Mouse (Mus musculus): Measurements from ENCODE around the gene Gnai3.

Gene Gnai3

DNA sequence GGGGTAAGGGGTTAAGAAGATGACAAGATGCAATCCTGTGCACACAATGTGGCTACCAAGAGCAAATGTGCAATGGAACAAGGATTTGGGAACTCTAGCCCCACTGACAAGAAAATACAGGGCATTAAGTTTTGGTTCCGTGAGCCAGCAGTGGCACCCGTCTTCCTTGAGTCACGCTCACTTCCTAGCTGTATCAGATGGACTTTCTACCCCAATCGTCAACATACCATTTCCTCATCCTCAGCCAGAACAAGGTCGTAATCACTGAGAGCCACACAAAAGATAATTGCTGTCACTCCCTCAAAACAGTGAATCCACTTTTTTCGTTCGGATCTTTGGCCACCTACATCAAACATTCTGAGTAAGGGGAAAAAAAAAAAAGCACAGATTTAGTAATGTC, 33.7 kb downstream of the Gnai3 start:
- in situ Hi-C loops (cut with MboI, MseI) = no loop called here

DNA sequence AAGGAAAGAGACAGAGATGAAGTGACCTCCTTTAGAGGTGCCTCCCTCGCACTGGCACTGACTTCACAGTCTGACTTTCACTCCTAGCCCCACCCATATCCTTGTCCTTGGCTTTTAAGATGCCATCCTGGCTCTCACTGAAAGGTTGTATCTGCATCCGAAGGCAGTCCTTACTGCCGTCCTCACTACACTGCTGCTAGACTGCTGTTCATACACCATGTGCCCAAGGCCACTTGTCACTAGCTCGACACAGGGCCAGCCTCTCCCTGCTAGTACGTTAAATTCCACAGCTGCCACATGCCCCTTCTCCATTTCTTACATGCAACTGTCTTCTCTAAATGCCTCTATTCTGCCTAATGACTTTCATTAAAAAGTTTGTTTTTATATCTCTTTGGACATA, 34.6 kb downstream of the Gnai3 start:
- in situ Hi-C loops (cut with MboI, MseI) = no loop called here

DNA sequence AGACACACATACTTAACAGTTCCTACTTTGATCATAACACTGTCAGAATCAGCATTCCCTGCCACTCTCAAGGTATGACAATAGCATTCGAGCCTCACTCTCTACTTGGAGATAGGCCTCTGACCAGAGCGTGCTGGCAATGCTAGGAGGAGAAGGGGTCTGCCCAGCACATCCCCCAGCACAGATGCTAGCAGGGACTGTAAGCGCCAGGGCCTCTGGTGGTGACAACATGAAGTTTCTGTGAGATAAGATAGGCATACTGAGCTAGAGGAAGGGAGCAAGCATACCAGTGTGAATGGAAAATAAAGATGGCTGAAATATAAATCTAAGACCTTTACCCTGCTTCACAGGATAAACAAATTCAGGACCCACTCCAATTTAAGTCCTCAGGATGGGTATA, 40.7 kb downstream of the Gnai3 start:
- in situ Hi-C loops (cut with MboI, MseI) = no loop called here

DNA sequence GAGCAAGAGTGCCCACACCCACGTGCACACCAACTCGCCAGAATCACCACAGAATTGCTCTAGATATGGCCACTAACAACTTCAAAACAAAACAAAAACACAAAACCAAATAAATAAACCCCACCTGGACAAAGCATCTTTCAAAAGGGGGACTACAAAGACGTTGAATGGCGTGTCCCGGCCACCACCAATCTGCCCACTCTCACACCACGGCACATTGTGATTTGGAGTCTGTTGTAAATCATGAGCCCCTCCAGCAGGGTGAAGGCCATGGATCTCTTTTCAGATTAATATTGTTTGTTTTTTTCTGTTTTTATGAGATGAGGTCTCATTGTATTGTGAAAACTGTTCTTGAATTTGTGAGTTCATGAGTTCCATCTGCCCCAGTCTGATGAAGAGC, 43.9 kb downstream of the Gnai3 start:
- in situ Hi-C loops (cut with MboI, MseI) = no loop called here

DNA sequence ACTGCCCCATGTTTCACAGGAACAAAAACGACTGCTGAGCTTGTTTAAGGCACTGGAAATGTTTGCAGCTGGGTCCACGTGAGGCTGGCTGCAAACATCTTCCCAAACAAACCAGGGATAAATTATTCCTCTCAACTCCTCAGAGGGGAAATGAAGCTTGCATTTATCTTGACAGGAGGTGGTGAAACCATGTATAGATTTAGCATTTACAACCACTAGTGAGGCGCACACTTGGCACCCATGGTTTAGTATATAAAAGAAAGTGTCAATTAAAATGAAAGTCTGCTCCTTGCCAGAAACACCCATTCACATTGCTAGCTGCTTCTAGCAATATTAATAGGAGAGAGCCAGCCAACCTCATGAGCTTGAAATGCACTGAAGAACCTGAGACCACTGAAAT, 44.4 kb downstream of the Gnai3 start:
- in situ Hi-C loops (cut with MboI, MseI) = no loop called here

DNA sequence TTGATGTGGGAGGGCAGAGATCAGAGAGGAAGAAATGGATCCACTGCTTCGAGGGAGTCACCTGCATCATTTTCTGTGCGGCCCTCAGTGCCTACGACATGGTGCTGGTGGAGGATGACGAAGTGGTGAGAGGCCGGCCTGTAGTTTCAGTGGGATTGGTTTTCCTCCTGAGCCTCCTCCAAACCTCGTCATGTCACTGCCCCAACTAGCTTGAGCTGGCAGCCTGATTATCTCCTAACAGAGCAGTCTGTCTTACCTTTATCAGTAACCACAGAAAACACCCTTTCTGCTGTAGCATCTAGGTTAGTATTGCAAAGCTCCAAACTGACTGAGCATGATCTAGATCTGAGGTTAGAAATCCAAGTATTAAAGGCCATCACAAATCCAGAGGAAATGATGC, 47.6 kb downstream of the Gnai3 start:
- in situ Hi-C loops (cut with MboI, MseI) = no loop called here

DNA sequence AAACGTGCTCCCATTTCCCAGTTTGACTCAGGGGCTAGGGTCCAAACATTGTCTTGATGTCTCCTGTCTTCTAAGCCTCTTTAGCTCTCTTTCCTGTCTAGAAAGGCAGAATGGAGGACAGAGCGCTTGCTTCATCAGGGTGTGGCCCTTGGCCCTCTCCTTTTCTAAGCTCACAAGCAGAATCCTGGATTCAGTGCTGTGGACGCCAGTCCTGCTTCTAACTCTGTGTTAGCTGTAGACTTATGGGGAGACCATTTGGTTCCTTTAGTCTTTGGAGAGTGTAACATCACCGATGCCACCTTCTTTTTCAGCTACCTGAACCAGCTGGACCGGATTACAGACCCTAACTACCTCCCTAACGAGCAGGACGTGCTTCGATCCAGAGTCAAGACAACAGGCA, 48.3 kb downstream of the Gnai3 start:
- in situ Hi-C loops (cut with MboI, MseI) = no loop called here

DNA sequence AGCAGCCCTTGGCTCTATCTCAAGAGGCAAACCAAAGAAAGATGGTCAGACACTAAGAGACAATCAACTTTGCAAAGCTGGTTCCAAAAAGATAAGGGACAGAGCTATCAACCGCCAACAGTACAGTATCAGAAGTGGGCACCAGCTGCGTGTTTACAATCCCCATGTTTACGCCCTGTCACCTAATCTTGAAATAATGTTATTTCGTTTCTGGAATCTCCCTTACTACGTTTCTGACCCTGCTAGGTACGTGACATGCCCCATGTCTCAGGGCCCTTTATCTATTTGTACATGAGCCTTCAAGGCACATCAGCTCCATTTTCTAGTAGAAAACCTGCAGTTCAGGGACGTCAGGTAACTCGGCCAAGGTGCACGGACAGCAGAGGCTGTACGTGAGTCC, 49.2 kb downstream of the Gnai3 start:
- in situ Hi-C loops (cut with MboI, MseI) = no loop called here

DNA sequence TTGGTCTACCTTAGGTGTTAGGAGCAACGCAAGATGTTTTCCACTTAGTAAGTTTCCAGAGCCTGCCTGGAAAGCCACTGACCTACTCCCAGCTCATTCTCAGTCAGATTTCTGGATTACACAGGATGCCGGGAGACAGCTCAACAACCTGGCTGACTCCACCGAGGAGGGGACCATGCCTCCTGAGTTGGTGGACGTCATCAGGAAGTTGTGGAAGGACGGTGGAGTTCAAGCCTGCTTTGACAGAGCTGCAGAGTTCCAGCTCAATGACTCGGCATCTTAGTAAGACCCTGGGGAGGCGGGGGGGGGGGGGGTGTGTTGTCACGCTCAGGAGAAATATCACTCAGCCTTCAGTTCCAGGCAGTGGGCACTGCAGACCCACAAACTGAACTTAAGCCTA, 49.7 kb downstream of the Gnai3 start:
- in situ Hi-C loops (cut with MboI, MseI) = no loop called here

DNA sequence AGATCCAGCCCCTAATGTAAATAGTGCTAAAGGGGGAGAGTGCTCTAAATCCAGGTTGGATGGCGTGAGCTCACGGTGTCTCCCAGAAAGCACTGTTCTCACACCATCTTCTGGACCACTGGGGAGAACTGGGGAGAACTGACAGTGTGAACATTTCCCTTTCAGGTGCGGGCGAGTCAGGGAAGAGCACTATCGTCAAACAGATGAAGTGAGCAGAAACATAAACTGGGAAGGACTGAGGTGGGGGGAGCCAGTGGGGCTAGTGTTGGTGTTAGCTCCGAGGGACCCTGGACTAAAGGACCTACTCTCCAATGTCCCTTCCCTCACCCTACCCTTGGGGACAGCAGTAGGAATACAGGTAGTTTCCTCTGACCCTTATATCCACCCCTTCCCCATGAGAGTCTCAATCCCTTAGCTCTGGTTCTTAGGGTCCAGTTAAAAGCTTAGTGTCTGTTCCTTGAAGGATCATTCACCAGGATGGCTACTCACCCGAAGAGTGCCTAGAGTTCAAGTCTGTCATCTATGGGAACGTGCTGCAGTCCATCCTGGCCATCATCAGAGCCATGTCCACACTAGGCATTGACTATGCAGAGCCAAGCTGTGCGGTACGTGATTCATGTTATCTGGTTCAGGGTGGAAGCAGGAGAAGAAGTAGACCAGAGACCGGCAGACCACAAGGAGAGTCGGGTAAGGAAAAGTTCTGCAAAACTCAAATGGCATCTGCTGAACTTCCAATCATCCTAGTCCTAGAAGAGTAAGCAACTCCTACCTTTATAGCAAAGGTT, 50.8 kb downstream of the Gnai3 start:
- in situ Hi-C loops (cut with MboI, MseI) = no loop called here

DNA sequence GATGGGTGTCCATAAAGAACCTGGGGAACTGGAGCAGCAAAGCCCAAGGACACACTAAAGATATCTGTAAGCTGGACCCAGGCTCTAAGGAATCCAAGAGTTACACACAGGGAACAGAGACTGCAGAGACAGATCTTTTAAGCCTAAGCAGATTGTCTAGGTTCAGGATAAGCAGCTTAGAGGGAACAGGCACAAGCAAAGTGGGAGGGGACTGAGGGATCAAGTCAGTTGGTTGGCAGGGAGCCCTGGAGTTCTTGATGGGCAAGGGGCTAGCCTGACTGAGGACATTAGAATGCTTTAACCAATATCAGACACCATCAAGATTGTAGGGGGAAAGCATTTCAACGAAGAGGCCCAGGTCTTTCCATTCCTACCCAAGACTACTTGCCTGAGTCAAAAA, 51.8 kb downstream of the Gnai3 start:
- in situ Hi-C loops (cut with MboI, MseI) = no loop called here

DNA sequence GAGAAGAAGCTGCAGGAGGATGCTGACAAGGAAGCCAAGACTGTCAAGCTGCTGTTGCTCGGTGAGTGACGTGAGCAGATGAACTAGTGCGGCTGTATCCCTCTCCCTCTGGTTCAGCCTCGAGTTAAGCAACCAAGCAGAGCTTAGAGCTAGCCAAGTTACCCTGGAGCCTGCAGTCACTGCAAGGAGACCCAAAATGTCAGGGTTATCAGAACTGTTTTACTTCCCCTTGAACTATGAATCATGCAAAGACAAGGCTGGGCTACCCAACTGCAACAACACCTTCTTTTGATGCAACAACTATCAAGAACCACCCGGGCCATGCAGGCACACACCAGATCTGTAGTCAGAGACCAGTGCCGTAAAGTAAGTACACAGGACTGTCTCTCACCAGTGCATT, 52.6 kb downstream of the Gnai3 start:
- in situ Hi-C loops (cut with MboI, MseI) = no loop called here

DNA sequence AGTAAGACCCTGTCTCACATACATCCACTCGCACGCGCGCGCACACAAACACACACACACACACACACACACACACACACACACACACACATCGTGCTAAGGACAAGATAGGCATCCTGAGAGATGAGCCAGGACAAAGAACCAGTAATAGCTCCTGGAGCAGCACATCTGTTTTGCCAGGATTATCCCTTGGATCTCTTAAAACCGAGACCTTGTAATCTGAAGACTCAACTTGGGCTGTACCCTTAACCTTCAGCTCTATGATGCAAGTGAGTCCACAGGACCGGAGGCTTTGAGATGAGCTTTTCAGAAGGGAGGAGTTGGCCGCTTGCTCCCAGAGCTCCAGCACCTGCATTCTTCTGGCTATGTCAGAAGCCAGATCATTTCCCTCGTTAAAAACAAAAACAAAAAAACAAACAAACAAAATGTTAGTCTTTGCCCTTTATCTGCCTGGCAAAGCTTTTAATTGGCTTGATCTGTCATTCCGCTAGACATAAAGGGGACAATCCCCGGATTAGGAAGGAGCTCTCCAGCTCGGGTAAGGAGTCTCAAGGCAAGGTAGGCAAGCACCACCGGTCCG, 53.3 kb downstream of the Gnai3 start, which contains the start of gene Gnat2:
TSS of gene Gnat2 (plus strand) at position 254 of the 580 bp plus-strand sequence.
- in situ Hi-C loops (cut with MboI, MseI) = no loop called here

DNA sequence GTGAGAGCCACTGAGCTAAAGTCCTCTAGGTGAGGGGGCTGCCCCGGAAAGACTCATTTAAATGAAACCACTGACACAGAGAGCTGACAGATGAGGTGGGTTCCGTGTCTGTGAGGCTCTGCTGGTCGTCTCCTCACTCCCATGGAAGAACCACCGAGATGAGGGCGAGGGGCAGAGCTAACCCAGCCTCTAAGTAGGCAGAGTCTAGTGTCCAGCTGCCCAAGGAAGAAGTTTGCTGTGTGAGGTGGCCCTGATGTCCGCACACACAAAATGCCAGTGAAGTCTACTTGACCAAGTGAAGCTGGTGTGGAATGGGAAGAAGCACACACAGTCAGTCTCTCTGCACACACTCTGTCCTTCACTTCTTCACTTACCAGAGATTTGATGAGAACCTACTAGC, 53.9 kb downstream of the Gnai3 start:
- in situ Hi-C loops (cut with MboI, MseI) = no loop called here

DNA sequence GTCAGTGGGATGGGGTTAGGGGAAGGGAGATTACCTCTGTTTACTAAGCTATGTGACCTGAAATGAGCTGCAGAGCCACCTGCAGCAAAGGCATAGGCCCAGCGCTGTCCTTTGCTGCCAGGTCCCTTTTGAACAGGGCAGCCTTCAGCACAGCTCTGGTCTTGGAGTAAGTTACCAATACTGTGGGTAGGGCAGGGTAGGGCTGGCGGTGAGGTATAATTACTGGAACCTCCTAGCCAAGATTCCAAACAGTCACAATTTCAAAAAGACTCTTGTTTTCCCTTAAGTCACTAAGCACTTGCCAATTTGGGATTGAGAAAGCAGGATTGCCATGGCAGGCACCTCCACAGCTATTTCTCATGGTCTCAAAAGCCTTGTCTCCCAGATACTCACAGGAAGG, 55.4 kb downstream of the Gnai3 start:
- in situ Hi-C loops (cut with MboI, MseI) = no loop called here

DNA sequence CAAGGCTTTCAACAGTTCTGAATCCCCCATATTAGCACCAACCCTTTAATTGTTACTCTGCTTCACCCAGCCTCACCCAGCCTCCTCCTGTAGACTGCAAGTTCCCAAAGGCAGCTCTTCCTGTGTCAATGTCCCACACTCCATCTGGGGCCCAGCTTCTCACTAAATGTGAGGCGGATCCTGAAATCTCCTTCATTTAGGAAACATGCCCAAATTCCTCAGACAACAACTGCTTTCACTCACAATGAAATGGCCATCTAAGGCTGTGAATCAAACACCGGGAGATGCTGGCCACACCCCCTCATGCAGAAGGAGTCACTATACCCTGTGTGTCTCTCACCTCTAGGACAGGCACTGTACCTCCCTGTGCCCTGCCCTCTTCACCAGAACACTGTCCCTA, 56.0 kb downstream of the Gnai3 start:
- in situ Hi-C loops (cut with MboI, MseI) = no loop called here

DNA sequence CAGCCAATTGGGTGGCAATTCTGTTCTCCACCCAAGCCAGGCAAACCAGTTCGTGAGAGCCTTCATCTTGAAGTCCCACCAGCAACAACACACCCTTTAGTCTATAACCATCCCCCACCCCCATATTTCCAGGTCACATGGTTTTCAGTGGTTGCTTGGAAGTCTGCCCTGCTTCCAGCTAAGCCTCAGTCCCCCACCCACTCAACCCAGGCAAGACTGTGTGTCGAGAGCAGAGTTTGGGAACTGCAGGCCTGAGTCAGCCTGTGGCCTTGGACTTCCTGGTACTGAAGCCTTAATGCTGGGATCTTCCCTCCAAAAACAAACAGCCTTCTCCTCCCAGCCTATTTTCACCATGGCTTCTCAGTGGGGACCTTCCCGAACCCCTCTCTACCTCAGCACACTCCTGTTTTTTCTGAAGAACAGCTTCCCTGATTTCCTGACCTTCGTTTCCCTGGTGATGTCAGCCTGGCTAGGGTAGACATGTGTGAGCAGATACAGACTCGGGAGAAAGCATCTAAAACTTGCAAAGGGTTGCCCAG, 57.0 kb downstream of the Gnai3 start:
- in situ Hi-C loops (cut with MboI, MseI) = no loop called here

DNA sequence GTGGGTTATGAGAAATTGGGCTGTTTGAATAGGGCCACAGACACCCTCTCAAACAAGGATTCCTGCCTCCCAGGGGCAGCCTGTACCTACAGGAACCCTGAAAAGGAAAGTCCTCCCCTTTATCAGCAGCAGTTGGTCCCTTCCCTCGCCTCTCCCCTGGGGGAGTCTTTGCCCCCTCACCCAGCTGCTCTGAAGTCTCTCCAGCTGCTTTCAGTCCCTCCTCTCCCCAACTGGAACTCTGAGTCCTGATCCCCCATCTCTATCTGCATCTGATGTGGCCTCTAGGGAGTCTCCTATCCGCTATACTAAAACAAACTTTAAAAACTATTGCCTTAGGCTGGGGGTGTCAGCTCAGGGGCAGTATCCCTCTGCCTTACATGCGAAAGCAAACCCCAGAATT, 58.6 kb downstream of the Gnai3 start:
- in situ Hi-C loops (cut with MboI, MseI) = no loop called here

DNA sequence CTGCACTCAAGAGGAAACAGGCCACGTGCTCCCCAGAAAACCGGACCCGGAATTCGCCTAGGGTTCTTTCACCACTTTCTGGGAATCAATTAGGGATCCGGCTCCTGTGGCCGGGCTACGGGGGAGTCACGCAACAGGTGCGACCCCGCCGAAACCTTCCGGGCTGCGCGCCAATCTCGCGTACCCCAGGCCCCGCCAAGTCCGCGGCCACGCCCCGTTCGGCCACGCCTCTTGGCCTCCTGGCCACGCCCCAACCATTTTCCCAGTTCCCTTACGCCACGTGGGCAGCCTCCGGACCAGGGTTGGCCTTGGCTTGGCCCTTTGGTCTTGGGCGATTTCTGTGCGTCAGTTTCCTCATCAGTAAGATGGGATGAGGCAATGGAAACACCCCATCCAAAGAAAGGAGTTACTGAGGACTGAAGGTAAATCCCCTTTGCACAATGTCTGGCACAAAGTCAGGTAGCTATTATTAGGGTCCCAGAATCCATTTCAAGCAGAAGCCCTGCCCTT, 59.4 kb downstream of the Gnai3 start, which contains the start of gene Ampd2:
TSS of gene Ampd2 (minus strand) at position 182 of the 510 bp plus-strand sequence.
- in situ Hi-C loops (cut with MboI, MseI) = no loop called here

DNA sequence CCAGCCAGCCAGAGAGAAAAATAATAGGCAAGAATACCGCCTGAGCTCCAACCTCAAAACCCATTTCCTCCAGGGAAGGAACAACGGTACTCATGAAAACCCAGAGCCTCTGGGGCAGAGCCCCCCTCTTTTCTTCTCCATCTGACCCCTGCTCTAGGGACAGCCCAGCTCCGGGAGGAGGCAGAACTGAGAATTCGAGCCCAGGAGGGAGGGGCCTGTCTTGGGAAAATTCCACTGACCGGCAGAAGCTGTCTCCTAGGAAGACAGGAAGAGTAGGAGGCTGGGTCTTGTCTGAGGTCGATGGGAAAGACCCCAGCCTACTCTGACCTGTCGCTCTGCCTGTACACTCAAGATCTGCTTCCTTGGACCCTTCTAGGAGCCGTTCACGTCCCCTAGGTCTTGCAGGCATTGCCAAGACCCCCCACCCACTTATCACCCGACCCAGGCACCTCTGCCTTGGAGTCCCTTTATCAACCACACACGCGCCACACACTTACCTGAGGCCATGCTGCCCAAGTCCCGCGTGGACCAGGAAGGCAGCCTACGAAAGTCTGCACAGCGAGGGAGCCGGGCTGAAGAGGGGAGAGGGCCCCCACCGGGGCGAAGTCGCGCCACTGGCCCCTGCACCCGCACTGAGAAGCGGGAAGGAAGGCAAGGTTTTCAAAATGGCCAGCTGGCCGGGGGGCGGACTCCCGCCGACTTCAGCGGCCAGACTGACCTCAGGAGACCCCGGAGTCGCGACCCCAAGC, 60.1 kb downstream of the Gnai3 start:
- in situ Hi-C loops (cut with MboI, MseI) = no loop called here

DNA sequence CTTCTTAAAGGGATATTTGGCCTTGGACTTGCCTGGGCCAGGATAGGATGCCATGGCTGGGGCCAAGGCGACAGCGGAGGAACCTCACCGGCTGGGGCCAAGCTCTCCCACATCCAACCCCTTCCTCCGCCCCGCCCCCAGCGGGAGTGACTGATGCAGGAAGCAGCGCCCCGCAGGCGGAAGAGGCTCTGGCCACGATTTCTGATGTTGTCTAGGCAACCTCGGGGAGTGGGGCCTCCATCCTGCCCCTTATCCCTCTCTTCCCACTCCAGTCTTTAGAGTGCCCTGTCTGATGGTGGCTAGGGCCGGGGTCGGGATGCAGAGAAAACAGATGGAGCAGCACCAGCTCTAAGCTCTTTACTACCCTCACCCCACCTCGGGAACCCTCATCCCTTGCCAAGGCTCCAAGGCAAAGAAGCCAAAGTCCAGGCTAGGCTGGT, 60.6 kb downstream of the Gnai3 start:
- in situ Hi-C loops (cut with MboI, MseI) = no loop called here

DNA sequence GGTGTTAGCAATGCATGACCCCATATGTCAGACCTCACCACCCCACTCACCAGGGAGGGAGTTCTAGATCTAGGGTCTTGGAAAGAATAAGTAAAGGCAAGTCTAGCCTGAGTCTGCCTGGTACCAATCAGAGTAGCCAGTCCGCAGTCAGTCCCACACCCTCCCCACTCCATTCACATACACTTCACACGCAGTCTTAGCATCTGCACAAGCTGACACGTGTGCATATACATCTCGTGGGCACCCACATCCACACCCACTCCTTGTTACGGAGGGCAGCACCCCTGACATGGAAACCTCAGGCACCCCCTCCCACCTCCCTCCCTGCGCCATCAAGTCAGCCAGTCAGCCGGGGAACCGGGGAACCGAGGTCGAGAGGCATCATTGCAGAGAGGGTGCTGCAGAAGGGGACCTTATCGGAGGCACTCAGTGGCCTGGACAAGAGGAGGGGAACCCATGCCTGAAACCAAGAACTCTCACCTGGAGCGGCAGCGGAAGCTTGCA, 61.1 kb downstream of the Gnai3 start:
- in situ Hi-C loops (cut with MboI, MseI) = loop anchor here (5.0 kb wide), 1 partner anchor 67 kb away; the partner anchor contains the start of gene Gpr61

Measured in T-helper 1 cell (primary cell).